Mouse (Mus musculus) monocyte, adult 59 days (primary cell): ENCODE measurements around the gene Btk. TPM values are rescaled to one million over a fixed set of nuclear protein-coding genes. Genes with fewer than 3 reads are reported as not detected.

ENCODE experiments used
- total RNA-seq, 2 experiments: library from RNA; stranded (reverse); gene quantifications; one replicate each; pipeline ENCODE4 v1.2.4; 2023

The Btk gene
- 10 to 100 TPM; 68.0 to 69.6 TPM for total RNA-seq

GRCm38 (mm10) chrX:134582888-134583669 is at the start of gene Btk:
TSS of gene Btk (minus strand) at chrX:134583570.

GRCm38 (mm10) chrX:134600659-134601379 is 17.4 kb upstream of the Btk start, which contains the start of the genes Gla and Hnrnph2:
TSS of gene Gla (minus strand) at chrX:134601125.
TSS of gene Hnrnph2 (plus strand) at chrX:134601179.

DNA sequence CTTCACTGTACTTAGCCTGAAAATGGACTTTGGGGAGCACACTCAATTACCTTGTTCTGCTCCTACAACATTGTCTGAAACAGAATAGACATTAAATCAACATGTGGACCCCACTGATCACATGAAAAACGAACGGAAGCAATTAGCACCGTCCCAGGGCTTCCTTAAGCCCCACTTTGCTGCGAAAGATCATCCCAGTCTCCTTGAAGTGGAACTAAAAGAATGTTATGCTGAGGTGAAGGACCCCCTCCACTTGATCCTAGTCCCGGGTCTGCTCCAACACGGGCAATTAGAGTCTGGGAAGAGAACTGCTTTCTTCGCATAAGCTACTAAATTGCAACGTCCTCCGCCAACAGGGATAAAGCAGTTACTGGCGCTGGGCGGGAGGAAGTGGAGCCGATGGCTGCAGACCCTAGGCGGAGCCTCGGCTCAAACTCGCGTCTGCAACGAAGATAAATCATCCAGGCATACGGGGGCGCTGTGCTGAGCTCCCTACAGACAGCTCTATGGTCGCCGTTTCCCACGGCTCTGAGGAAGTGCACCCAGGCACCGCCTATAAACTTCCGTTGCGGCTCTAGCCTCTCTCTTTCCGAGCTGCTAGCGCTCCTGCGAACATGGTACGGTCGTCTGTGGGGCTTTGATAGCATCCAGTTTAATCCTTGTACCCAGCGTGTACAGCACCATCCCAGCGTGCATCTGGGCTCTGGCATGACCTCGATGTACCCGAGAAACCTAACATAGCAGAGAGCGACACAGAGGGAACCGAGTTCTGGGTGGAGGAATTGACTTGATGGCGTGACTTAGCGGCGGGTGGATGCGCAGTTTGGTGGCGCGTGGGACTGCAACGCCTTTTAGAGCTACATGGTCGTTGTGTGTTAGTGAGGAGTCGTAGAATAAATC is 2.0 kb upstream of the Btk start, which contains the start of gene Rpl36a:
Gene Rpl36a (plus strand): TSS at position 552 of the 900 bp plus-strand sequence.

DNA sequence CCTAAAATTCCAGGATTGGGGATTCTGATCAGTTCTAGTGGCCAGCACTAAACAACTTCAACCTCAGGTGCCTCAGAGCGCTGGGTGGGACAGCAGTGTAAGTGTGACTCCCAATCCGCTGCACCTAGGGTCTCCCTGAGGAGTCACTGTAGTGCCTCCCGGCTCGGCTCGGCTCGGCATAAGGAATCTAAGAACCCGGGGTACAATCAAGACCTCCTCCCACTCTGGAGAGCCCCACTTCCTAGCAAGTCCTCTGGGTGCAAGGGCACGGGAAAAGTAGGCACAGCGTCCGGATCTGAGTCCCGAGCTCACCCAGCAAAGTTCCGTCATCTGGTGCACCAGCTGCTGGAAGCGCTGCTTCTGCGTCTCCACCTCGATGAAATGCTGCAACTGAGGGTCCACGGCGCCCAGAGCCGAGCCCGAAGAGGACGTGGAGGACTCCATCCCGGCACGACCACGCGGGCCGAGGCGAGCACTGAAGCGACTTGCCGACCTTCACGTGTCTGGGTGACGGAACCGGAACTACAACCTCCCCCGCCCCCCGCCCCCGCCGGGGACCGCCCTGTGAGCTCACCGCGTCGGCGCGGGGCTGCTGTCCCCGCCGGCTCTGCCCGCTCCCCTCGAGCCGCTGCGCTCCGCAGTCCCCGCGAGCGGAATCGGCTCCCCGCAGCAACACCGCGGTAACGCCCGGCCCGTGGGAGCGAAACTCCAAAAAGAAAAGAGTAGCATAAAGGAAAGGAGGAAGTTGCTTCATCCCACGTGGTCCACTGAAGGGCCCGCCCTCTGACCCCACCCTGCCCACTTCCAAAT is 42.0 kb downstream of the Btk start, which contains the start of gene Timm8a1:
Gene Timm8a1 (minus strand): TSS at position 721 of the 810 bp plus-strand sequence.

Other genes with a start within 250 kb of the Btk start
- not detected for gene Drp2, start 179.0 kb downstream of the Btk start, total RNA-seq
- gene Taf7l, start 107.1 kb downstream of the Btk start, total RNA-seq: not detected
- 10 to 100 TPM; 12.6 to 15.9 TPM for gene Timm8a1, start 41.7 kb downstream of the Btk start, total RNA-seq
- 100 to 1,000 TPM; 207 to 318 TPM for gene Rpl36a, start 2.1 kb upstream of the Btk start, total RNA-seq
- 10 to 100 TPM; 67.3 to 69.8 TPM for gene Gla, start 17.6 kb upstream of the Btk start, total RNA-seq
- gene Hnrnph2, start 17.6 kb upstream of the Btk start, total RNA-seq: 100 to 1,000 TPM; 110 to 120 TPM
- gene Armcx4, start 102.9 kb upstream of the Btk start, total RNA-seq: under 1 TPM; 0.08 to 0.15 TPM
- under 1 TPM in 1 of 2 experiments, not detected in 1; 0.24 TPM for gene Armcx1, start 134.4 kb upstream of the Btk start, total RNA-seq
- under 1 TPM; 0.79 to 0.85 TPM for gene Armcx6, start 167.8 kb upstream of the Btk start, total RNA-seq
- gene Armcx3, start 173.0 kb upstream of the Btk start, total RNA-seq: 10 to 100 TPM; 15.1 to 15.4 TPM
- gene Armcx2, start 225.7 kb upstream of the Btk start, total RNA-seq: 1 to 10 TPM; 6.0 to 6.4 TPM